Mouse (Mus musculus) left cerebral cortex, postnatal 14 days (tissue): Measurements from ENCODE around the gene Btbd6. TPM values are rescaled to one million over a fixed set of nuclear protein-coding genes. Genes with fewer than 3 reads are reported as not detected.

ENCODE experiments used
- DNase-seq, 2 experiments: peaks; one replicate each; pipeline ENCODE4 v3.0.0; 2021 to 2022; ENCODE audit warnings: low spot score in 2 of 2, mixed read lengths in 1 of 2
- intact Hi-C: fragments of 180-260 bp; cut with DNase I; formaldehyde crosslinking; loops from one replicate; pipeline ENCODE4 v1.15.1; 2025
- total RNA-seq, 2 experiments: library from RNA; stranded (reverse); gene quantifications; 2 replicates each; pipeline ENCODE4 v1.2.3; 2021

Gene Btbd6
- total RNA-seq, 2 experiments from 2014 or later = 54.4 to 55.9 TPM

- no peak for DNase-seq
- intact Hi-C loops = no loop called here
Measured at GRCm38 (mm10) chr12:113028067-113028466, 51.8 kb downstream of the Btbd6 start.

Other genes starting within 250 kb of the Btbd6 start
- gene Pld4, start 215.8 kb upstream of the Btbd6 start, total RNA-seq = 10 to 100 TPM in 1 of 2 experiments, 1 to 10 TPM in 1; 9.8 to 11.4 TPM
- gene Ahnak2, start 173.8 kb upstream of the Btbd6 start, total RNA-seq = 1 to 10 TPM; 8.4 to 8.8 TPM
- 10 to 100 TPM; 16.7 to 17.0 TPM for gene Clba1, start 167.5 kb upstream of the Btbd6 start, total RNA-seq
- gene Cdca4, start 147.1 kb upstream of the Btbd6 start, total RNA-seq = 1 to 10 TPM; 9.7 to 9.8 TPM
- gene Gpr132, start 108.3 kb upstream of the Btbd6 start, total RNA-seq = not detected
- gene Jag2, start 46.7 kb upstream of the Btbd6 start, total RNA-seq = 10 to 100 TPM; 60.2 to 61.2 TPM
- 10 to 100 TPM in 1 of 2 experiments, 1 to 10 TPM in 1; 9.5 to 11.0 TPM for gene Nudt14, start 34.4 kb upstream of the Btbd6 start, total RNA-seq
- gene Brf1, start 24.2 kb downstream of the Btbd6 start, total RNA-seq = 10 to 100 TPM; 49.0 to 51.1 TPM
- 10 to 100 TPM; 86.6 to 97.6 TPM for gene Pacs2, start 38.0 kb downstream of the Btbd6 start, total RNA-seq
- gene Tex22, start 98.0 kb downstream of the Btbd6 start, total RNA-seq = under 1 TPM in 1 of 2 experiments, not detected in 1; 0.31 TPM
- 10 to 100 TPM; 92.7 to 95.9 TPM for gene Mta1, start 121.8 kb downstream of the Btbd6 start, total RNA-seq
- 100 to 1,000 TPM; 199 to 200 TPM for gene Crip2, start 163.8 kb downstream of the Btbd6 start, total RNA-seq
- gene Crip1, start 169.8 kb downstream of the Btbd6 start, total RNA-seq = 10 to 100 TPM; 12.7 to 13.0 TPM
- gene Tedc1, start 179.9 kb downstream of the Btbd6 start, total RNA-seq = 1 to 10 TPM; 1.7 to 1.8 TPM
- gene Tmem121, start 209.4 kb downstream of the Btbd6 start, total RNA-seq = 10 to 100 TPM; 28.3 to 35.6 TPM